Mouse (Mus musculus) layer of hippocampus, adult 11-12 months (tissue): ENCODE measurements around the gene Plekhg1.
A peak's percentile ranks its signal among the peaks of the same experiment; 100 is the strongest.

Source experiments
- DNase-seq: peaks from one replicate; pipeline ENCODE4 v3.0.0; 2022; ENCODE audit warnings: low spot score

Gene Plekhg1

GRCm38 (mm10) chr10:3740148-3740503 lies at the start of gene Plekhg1:
Gene Plekhg1, plus strand, starts transcription at chr10:3740364.
- DNase-seq: peak; percentile 58

- no peak for DNase-seq
Observed at GRCm38 (mm10) chr10:3692791-3693190, 47.4 kb upstream of the Plekhg1 start.

- DNase-seq: no peak
Observed at GRCm38 (mm10) chr10:3693699-3694280, 46.4 kb upstream of the Plekhg1 start.

GRCm38 (mm10) chr10:3695332-3695905 lies 44.7 kb upstream of the Plekhg1 start:
- peak; percentile 20 for DNase-seq

- peak; percentile 61 for DNase-seq
Observed at GRCm38 (mm10) chr10:3696727-3697348, 43.3 kb upstream of the Plekhg1 start.

- DNase-seq: no peak
Observed at GRCm38 (mm10) chr10:3697500-3697899, 42.7 kb upstream of the Plekhg1 start.

GRCm38 (mm10) chr10:3700225-3701073 lies 39.7 kb upstream of the Plekhg1 start:
- no peak for DNase-seq

GRCm38 (mm10) chr10:3701832-3702231 lies 38.3 kb upstream of the Plekhg1 start:
- DNase-seq: no peak

GRCm38 (mm10) chr10:3702585-3702984 lies 37.6 kb upstream of the Plekhg1 start:
- no peak for DNase-seq

- peak; percentile 38 for DNase-seq
Observed at GRCm38 (mm10) chr10:3706231-3706630, 33.9 kb upstream of the Plekhg1 start.

- DNase-seq: no peak
Observed at GRCm38 (mm10) chr10:3710081-3710480, 30.1 kb upstream of the Plekhg1 start.

- DNase-seq: peak; percentile 22
Observed at GRCm38 (mm10) chr10:3715302-3715943, 24.7 kb upstream of the Plekhg1 start.

GRCm38 (mm10) chr10:3718021-3718865 lies 21.9 kb upstream of the Plekhg1 start:
- DNase-seq: peak; percentile 48

GRCm38 (mm10) chr10:3720296-3720695 lies 19.9 kb upstream of the Plekhg1 start:
- no peak for DNase-seq

- DNase-seq: no peak
Observed at GRCm38 (mm10) chr10:3722339-3722738, 17.8 kb upstream of the Plekhg1 start.

GRCm38 (mm10) chr10:3724665-3725064 lies 15.5 kb upstream of the Plekhg1 start:
- no peak for DNase-seq

- DNase-seq: no peak
Observed at GRCm38 (mm10) chr10:3729666-3730065, 10.5 kb upstream of the Plekhg1 start.

- DNase-seq: no peak
Observed at GRCm38 (mm10) chr10:3730314-3730713, 9.8 kb upstream of the Plekhg1 start.

GRCm38 (mm10) chr10:3737034-3737433 lies 3.1 kb upstream of the Plekhg1 start:
- no peak for DNase-seq

- peak; percentile 19 for DNase-seq
Observed at GRCm38 (mm10) chr10:3740504-3741388, 582 bp downstream of the Plekhg1 start.
